Mouse (Mus musculus) C2C12 (cell line): ENCODE results near the gene Fosb. TPM values are rescaled to one million over a fixed set of nuclear protein-coding genes. Genes with fewer than 3 reads are reported as not detected.

Experiments used
- H3K27me3 ChIP-seq: one replicate; pipeline ENCODE4 v1.6.1; 2011; ENCODE audit not compliant: control insufficient read depth, insufficient read depth, insufficient read length
- H3K36me3 ChIP-seq: one replicate; pipeline ENCODE4 v1.6.1; 2011; ENCODE audit not compliant: control insufficient read depth, insufficient read depth
- H3K4me3 ChIP-seq: one replicate; pipeline ENCODE4 v1.5.1; 2011; ENCODE audit warnings: mild to moderate bottlenecking, control low read depth; ENCODE audit not compliant: poor library complexity, insufficient read depth, severe bottlenecking
- H3K79me2 ChIP-seq: one replicate; pipeline ENCODE4 v1.6.1; 2011; ENCODE audit not compliant: control insufficient read depth, insufficient read depth
- H3K79me3 ChIP-seq: one replicate; pipeline ENCODE4 v1.6.1; 2011; ENCODE audit warnings: low read depth, control low read depth
- H3ac ChIP-seq: one replicate; pipeline ENCODE3; 2011; ENCODE audit warnings: low read depth; ENCODE audit not compliant: control insufficient read depth, insufficient read length
- CEBPB ChIP-seq: IDR thresholded peaks from one replicate; pipeline ENCODE4 v1.6.1; 2011; ENCODE audit warnings: low read depth, mild to moderate bottlenecking, control low read depth, moderate library complexity
- CTCF ChIP-seq: IDR thresholded peaks from one replicate; pipeline ENCODE4 v1.5.1; 2011; ENCODE audit not compliant: control insufficient read depth, insufficient read depth, insufficient read length
- FOSL1 ChIP-seq: IDR thresholded peaks from one replicate; pipeline ENCODE4 v1.8.0; 2011; ENCODE audit warnings: mild to moderate bottlenecking, low read length; ENCODE audit not compliant: poor library complexity, insufficient read depth, severe bottlenecking
- MAX ChIP-seq: IDR thresholded peaks from one replicate; pipeline ENCODE4 v1.6.1; 2011; ENCODE audit warnings: mild to moderate bottlenecking, control low read depth
- MYOD1 ChIP-seq: IDR thresholded peaks from one replicate; pipeline ENCODE4 v1.6.1; 2011; ENCODE audit warnings: low read depth; ENCODE audit not compliant: control insufficient read depth, insufficient read length
- MYOG ChIP-seq: IDR thresholded peaks from one replicate; pipeline ENCODE4 v1.6.1; 2011; ENCODE audit not compliant: control insufficient read depth, insufficient read length; ENCODE audit errors: extremely low read depth
- USF1 ChIP-seq: IDR thresholded peaks from one replicate; pipeline ENCODE4 v1.6.1; 2011; ENCODE audit warnings: low read depth, mild to moderate bottlenecking, control low read depth, moderate library complexity
- polyA plus RNA-seq: library from polyadenylated mRNA; unstranded; fragments of >200 nt; fragmentation: generic; extraction: Trizol; gene quantifications from one replicate; pipeline ENCODE4 v1.2.1, GENCODE M21; 2012; ENCODE audit warnings: missing spikeins

Fosb gene
- polyA plus RNA-seq, 1 experiment = 1.4 TPM

GRCm38 (mm10) chr7:19311991-19312390, 2.1 kb upstream of the Fosb start:
- TF ChIP-seq MYOD1 (no peak), FOSL1 (no peak), CTCF (no peak)
- H3K36me3 ChIP-seq = no peaks in the 10 kb centered on the region
- H3K27me3 ChIP-seq = no peaks in the 10 kb centered on the region
- H3ac ChIP-seq = no peak overlapping the region
- H3K79me3 ChIP-seq = no peaks in the 10 kb centered on the region
- H3K4me3 ChIP-seq = no peak overlapping the region
- no peaks in the 10 kb centered on the region for H3K79me2 ChIP-seq

GRCm38 (mm10) chr7:19309278-19309883, 470 bp downstream of the Fosb start:
- Histone ChIP-seq H3K79me2 (no peaks in the 10 kb centered on the region), H3K4me3 (peak overlapping the region; percentile 42), H3K36me3 (no peaks in the 10 kb centered on the region), H3ac (peak overlapping the region; percentile 62), H3K27me3 (no peaks in the 10 kb centered on the region), H3K79me3 (no peaks in the 10 kb centered on the region)
- no peak for TF ChIP-seq MAX
- TF ChIP-seq MYOD1 = no peak
- no peak for TF ChIP-seq USF1
- no peak for TF ChIP-seq CEBPB
- no peak for TF ChIP-seq MYOG
- TF ChIP-seq FOSL1 = no peak
- no peak for TF ChIP-seq CTCF

GRCm38 (mm10) chr7:19308454-19309277, 1.2 kb downstream of the Fosb start:
- Histone ChIP-seq H3K79me2 (no peaks in the 10 kb centered on the region), H3K36me3 (no peaks in the 10 kb centered on the region), H3K79me3 (no peaks in the 10 kb centered on the region), H3K4me3 (peak overlapping the region; percentile 42), H3ac (peak overlapping the region; percentile 28), H3K27me3 (no peaks in the 10 kb centered on the region)
- TF ChIP-seq MYOG (no peak), FOSL1 (no peak), CTCF (no peak), USF1 (no peak), MAX (peak; percentile 62)

GRCm38 (mm10) chr7:19307739-19308453, 2.0 kb downstream of the Fosb start:
- Histone ChIP-seq H3K79me3 (no peaks in the 10 kb centered on the region), H3K4me3 (peak overlapping the region; percentile 42), H3K36me3 (no peaks in the 10 kb centered on the region), H3K79me2 (no peaks in the 10 kb centered on the region), H3K27me3 (no peaks in the 10 kb centered on the region), H3ac (peak overlapping the region; percentile 28)
- TF ChIP-seq MYOG (no peak), USF1 (no peak), CEBPB (no peak), FOSL1 (no peak), MYOD1 (no peak), MAX (no peak), CTCF (no peak)

GRCm38 (mm10) chr7:19306819-19307738, 2.8 kb downstream of the Fosb start:
- Histone ChIP-seq H3K4me3 (no peak overlapping the region), H3K27me3 (no peaks in the 10 kb centered on the region), H3K79me3 (no peaks in the 10 kb centered on the region), H3K79me2 (no peaks in the 10 kb centered on the region), H3K36me3 (no peaks in the 10 kb centered on the region), H3ac (no peak overlapping the region)
- TF ChIP-seq CEBPB = no peak
- no peak for TF ChIP-seq CTCF
- no peak for TF ChIP-seq MYOD1
- TF ChIP-seq MAX = no peak
- TF ChIP-seq FOSL1 = no peak
- TF ChIP-seq MYOG = no peak
- TF ChIP-seq USF1 = no peak
